Mouse (Mus musculus): ENCODE measurements at regions not wholly inside any gene's neighbourhood (a gene's known extent, or its start where the extent isn't known, plus 50 kb on each side); places are given as distances from the start of the nearest gene placed in this dataset.

GRCm38 (mm10) chr16:5673372-5673960 is 211.7 kb upstream of the Rbfox1 start:
- DNase-seq (ENCODE audit: low spot score): peak; percentile 0

GRCm38 (mm10) chr16:5672871-5673270 is 212.3 kb upstream of the Rbfox1 start:
- no peak for DNase-seq (ENCODE audit: low spot score)

GRCm38 (mm10) chr16:5668403-5668967 is 216.7 kb upstream of the Rbfox1 start:
- no peak for DNase-seq (ENCODE audit: low spot score)

GRCm38 (mm10) chr16:5661918-5662317 is 223.2 kb upstream of the Rbfox1 start:
- DNase-seq (ENCODE audit: low spot score): no peak

- no peak for DNase-seq (ENCODE audit: low spot score)
Measured at GRCm38 (mm10) chr16:5651551-5651950, 233.6 kb upstream of the Rbfox1 start.

GRCm38 (mm10) chr16:5651002-5651401 is 234.2 kb upstream of the Rbfox1 start:
- no peak for DNase-seq (ENCODE audit: low spot score)

GRCm38 (mm10) chr16:5639956-5640355 is 245.2 kb upstream of the Rbfox1 start:
- no peak for DNase-seq (ENCODE audit: low spot score)

DNA sequence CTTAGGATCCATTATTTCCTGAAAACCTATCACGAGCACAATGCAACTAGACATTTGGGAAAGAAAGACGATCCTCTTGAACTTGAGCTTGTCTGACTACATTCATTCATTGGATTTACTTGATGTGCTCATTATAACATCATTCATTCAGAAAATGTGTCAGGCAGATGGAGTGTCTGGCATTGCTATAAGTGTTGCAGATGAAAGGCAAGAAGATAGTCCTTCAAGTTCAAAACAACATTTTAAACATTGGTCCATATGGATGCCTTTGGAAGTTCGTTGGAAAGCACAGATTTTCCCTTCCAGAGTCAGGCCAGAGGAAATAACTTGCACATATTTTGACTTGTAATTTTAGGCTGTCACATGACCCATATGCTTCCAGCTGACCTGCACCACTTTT is 255.2 kb upstream of the Rbfox1 start:
- no peak for DNase-seq (ENCODE audit: low spot score)

- DNase-seq (ENCODE audit: low spot score): no peak
Measured at GRCm38 (mm10) chr16:5627910-5628309, 257.2 kb upstream of the Rbfox1 start.

DNA sequence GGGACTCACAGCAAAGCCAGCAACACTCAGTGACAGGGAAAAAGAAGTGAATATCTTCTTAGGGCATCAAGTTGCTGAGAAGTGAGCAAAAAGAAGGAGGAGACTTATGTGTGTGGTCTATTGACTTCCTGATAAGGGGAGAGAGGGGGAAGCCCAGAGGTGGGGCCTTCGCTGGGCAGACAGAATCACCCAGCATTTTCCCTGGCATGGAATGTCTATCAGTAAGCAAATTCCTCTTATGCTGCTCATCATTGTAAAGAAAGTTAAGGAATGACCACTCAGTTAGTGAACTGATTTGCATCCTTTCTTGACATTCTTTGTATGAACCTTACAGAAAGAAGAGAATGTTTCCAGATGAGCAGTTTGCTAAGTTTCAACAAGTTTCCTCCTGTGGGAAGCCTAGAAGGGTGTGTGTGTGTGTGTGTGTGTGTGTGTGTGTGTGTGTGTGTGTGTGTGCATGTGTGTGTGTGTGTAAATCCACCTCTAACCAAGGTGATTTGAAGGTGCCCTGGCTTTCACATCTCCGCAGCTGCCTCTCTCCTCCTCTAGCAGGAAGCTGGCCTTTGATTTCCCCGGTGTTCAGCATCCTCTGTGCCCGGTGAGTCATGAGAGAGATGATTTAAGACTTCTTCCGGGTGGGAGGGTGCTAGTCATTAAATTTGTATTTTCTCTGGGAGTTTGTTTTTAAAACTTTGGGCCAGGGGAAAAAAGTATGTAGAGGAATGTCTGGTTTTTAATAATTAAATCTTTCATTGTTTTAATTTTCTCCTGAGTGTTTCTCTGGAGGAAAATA is 257.8 kb upstream of the Rbfox1 start:
- no peak for DNase-seq (ENCODE audit: low spot score)

- no peak for DNase-seq (ENCODE audit: low spot score)
Measured at GRCm38 (mm10) chr16:5625159-5625558, 260.0 kb upstream of the Rbfox1 start.

DNA sequence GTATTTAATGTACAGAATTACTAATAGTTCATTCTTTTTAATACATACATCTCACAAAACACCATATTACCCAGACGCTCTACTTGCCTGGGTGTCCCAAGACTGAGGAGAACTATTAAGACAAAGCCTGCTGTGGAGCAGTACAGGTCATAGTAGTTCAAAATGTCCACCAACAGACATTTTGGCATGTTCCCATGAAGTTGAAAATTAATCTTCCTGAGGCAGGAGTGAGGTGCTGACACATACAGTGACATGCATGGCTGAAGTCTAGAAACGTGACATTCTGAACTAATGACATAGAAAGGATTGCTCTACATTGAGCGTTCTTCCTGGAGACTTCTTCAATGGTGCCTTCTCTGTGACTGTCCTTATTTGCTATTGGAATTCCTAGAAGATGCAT is 264.6 kb upstream of the Rbfox1 start:
- DNase-seq (ENCODE audit: low spot score): no peak

- DNase-seq (ENCODE audit: low spot score): no peak
Measured at GRCm38 (mm10) chr16:5616356-5616755, 268.8 kb upstream of the Rbfox1 start.

DNA sequence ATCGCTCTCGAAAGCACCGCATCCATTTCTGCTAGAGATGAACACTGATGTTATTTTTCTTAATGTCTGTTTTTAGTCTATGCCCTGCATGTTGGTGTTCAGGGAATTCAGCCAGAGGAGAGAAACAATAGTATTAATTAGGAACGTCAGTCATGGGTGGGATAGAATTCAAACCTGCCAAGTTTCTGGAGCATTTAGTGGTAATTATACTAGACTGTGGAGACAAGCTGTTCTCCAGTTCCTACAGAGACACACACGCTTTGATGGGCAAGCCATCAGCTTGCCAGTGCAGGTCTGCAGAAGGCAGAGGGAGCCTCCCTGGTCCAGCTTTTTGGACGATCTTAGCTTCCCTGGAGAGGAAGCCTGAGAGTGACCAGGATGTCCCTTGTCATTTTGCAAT is 289.8 kb upstream of the Rbfox1 start:
- no peak for DNase-seq (ENCODE audit: low spot score)

- DNase-seq (ENCODE audit: low spot score): no peak
Measured at GRCm38 (mm10) chr16:5578333-5578732, 306.8 kb upstream of the Rbfox1 start.

GRCm38 (mm10) chr16:5572780-5573179 is 312.4 kb upstream of the Rbfox1 start:
- no peak for DNase-seq (ENCODE audit: low spot score)

GRCm38 (mm10) chr16:5570619-5571018 is 314.5 kb upstream of the Rbfox1 start:
- no peak for DNase-seq (ENCODE audit: low spot score)

DNA sequence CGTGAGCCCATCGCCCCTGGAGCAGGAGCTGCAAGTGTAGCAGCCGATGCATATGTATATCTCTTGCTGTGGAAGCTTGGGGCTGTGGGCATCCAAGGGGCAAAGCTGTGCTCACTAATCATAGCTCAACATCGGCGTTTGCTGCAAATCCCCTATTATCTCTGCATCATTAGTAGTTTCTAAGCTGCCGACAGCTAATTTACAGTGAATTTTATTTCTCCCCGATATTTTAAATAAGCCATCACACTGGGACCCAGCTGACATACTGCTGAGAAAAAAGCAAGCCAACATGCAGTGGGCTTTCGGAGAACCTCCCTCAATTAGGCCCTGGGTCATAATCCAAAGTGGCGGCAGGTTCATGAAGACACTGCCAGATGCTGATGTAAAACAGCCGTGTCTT is 313.3 kb upstream of the Eef2kmt start:
- DNase-seq (ENCODE audit: low spot score): no peak

DNA sequence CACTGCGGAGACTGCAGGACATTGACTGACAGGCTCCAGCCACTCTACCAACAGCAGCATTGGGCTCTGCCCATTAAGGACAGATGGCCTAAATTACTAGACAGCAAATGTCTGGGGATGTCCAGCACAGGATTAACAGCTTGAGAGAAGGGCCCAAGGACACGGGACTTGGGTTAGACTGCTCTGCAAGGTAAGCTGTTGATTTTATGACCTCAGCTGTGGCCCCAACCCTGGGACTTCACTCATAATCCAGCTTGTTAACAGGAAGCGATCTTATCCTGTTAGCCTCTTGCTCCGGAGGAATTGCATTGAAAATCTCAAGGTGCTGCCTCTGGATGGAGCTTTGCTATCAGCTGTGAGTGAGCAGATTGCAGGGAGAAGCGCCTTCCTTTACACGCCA is 293.2 kb upstream of the Eef2kmt start:
- DNase-seq (ENCODE audit: low spot score): no peak

- DNase-seq (ENCODE audit: low spot score): no peak
Measured at GRCm38 (mm10) chr16:5548602-5549001, 292.8 kb upstream of the Eef2kmt start.

- no peak for DNase-seq (ENCODE audit: low spot score)
Measured at GRCm38 (mm10) chr16:5546808-5547207, 291.0 kb upstream of the Eef2kmt start.

GRCm38 (mm10) chr16:5545801-5546200 is 290.0 kb upstream of the Eef2kmt start:
- no peak for DNase-seq (ENCODE audit: low spot score)

DNA sequence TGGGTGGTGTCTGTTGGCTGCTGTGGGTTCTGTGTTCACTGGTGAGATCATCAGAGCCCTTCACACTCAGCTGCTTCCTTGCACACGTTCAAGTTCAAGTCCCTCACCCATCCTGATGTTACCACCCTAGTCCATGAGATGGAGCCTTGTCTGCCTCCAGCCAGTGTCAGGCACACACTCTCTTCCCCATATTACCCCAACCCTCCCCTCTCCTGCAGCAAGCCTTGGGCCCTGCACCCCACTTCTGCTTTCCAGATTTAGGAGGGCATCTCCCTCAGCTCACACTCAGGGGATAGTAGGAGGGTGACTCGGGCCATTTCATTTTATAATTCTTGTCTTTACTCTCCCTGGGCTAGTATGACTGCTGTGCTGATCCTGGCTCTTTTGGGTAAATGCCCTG is 288.7 kb upstream of the Eef2kmt start:
- DNase-seq (ENCODE audit: low spot score): no peak

All from ovary, postnatal 14 days (tissue).